Mouse (Mus musculus): ENCODE measurements around the gene Cachd1.

- no peak for TF ChIP-seq CTCF (IDR thresholded peaks at IDR 0.05; ENCODE audit: low read depth, low read length)
- TF ChIP-seq EP300 (IDR thresholded peaks at IDR 0.05; ENCODE audit: insufficient read depth, low read depth, low read length): no peak
- no peak for TF ChIP-seq POLR2A (IDR thresholded peaks at IDR 0.05; ENCODE audit: insufficient read depth, low read length)
Observed at GRCm38 (mm10) chr4:100735098-100735935, 41.2 kb upstream of the Cachd1 start.
